Mouse (Mus musculus): Measurements from ENCODE around the gene Wfdc3. TPM values are rescaled to one million over a fixed set of nuclear protein-coding genes. Genes with fewer than 3 reads are reported as not detected.
A peak's percentile ranks its signal among the peaks of the same experiment; 100 is the strongest.

Wfdc3 gene
- polyA plus RNA-seq, 1 experiment from 2014 or later, result 0.95 TPM

DNA sequence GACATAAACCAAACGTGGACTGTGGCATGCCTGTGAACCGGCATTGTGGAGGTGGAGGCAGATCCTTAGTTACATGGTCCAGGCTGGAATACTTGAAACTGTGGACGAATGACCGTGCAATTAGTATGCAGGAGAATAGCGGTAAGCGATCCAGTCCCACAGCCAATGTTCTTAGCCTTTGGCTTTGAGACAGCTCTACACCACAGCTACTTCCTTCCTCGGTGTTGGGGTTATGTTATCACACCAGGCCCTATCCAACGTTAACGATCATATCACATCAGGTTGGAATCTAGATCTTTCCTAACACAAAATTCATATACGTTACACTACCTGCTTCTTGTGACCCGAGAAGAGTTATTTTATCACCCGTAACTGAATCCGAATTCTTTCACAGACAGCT lies 744 bp downstream of the Wfdc3 start:
- Histone ChIP-seq H3K4me3 (ENCODE audit: low read depth, low read length) (peak overlapping the region; percentile 87), H3K27ac (ENCODE audit: low read length) (no peak overlapping the region), H3K27me3 (ENCODE audit: control insufficient read depth, insufficient read depth, low read length) (no peaks in the 10 kb centered on the region), H3K4me1 (ENCODE audit: control insufficient read depth, insufficient read depth, low read length) (peaks cover 12% of the 10 kb centered on the region), H3K4me2 (replicated peaks; ENCODE audit: low read depth, low read length) (peak overlapping the region; percentile 80), H3K36me3 (ENCODE audit: control insufficient read depth, insufficient read depth, low read length) (peaks cover 16% of the 10 kb centered on the region), H3K9ac (replicated peaks; ENCODE audit: low read depth, low read length) (peak overlapping the region; percentile 96; the same call in 1 of the 2 replicates), H3K9me3 (ENCODE audit: control insufficient read depth, low read depth, low read length) (no peaks in the 10 kb centered on the region)
- 72% methylated on average over 13 of the region's 13 CpGs for WGBS
- ATAC-seq (ENCODE audit: insufficient number of reproducible peaks, insufficient read depth, low FRiP score, low read depth), result no peak

GRCm38 (mm10) chr2:164739876-164740275 lies 5.9 kb downstream of the Wfdc3 start:
- H3K9me3 ChIP-seq (ENCODE audit: control insufficient read depth, low read depth, low read length), result no peaks in the 10 kb centered on the region
- H3K36me3 ChIP-seq (ENCODE audit: control insufficient read depth, insufficient read depth, low read length), result no peaks in the 10 kb centered on the region
- H3K27me3 ChIP-seq (ENCODE audit: control insufficient read depth, insufficient read depth, low read length), result no peaks in the 10 kb centered on the region
- no peak overlapping the region for H3K4me3 ChIP-seq (ENCODE audit: low read depth, low read length)
- no peak overlapping the region for H3K27ac ChIP-seq (ENCODE audit: low read length)
- WGBS, result 61% methylated on average over 7 of the region's 7 CpGs
- H3K9ac ChIP-seq (replicated peaks; ENCODE audit: low read depth, low read length), result no peak overlapping the region
- ATAC-seq (ENCODE audit: insufficient number of reproducible peaks, insufficient read depth, low FRiP score, low read depth), result no peak
- no peak overlapping the region for H3K4me2 ChIP-seq (replicated peaks; ENCODE audit: low read depth, low read length)
- 0 out of 2 replicates have a peak, but pooled peaks cover under 1% of the 10 kb centered on the region for H3K4me1 ChIP-seq (ENCODE audit: control insufficient read depth, insufficient read depth, low read length)

- WGBS, result 65% methylated on average over 3 of the region's 3 CpGs
- peak; percentile 81 for ATAC-seq (ENCODE audit: insufficient number of reproducible peaks, insufficient read depth, low FRiP score, low read depth)
- no peak overlapping the region; the same call in 1 of the 2 replicates for H3K27ac ChIP-seq (ENCODE audit: low read length)
These were observed 8.2 kb downstream of the Wfdc3 start for GRCm38 (mm10) chr2:164737377-164738090.

DNA sequence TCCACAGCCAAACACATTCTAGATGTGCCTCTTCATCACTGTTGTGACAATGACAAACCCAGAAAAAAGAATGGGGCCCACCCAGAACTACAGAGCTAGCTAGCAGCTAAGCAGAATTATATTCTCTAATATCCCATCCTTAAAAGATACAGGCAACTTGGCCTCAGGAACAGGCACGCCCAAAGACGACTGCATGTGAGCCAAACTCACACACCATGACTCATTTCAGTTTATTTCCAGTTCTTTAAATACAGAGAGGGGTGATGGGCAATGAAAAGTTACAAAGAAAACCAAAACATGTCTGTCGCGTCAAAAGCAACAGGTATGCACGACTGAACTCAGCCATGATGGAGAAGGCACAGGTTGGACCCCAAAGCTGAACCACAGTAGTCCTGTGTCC lies 10.3 kb downstream of the Wfdc3 start:
- H3K27ac ChIP-seq (ENCODE audit: low read length), result no peak overlapping the region
- no peak overlapping the region for H3K4me3 ChIP-seq (ENCODE audit: low read depth, low read length)
- no peak overlapping the region for H3K4me2 ChIP-seq (replicated peaks; ENCODE audit: low read depth, low read length)
- no peaks in the 10 kb centered on the region for H3K4me1 ChIP-seq (ENCODE audit: control insufficient read depth, insufficient read depth, low read length)
- 84% methylated on average over 5 of the region's 5 CpGs for WGBS
- no peaks in the 10 kb centered on the region for H3K36me3 ChIP-seq (ENCODE audit: control insufficient read depth, insufficient read depth, low read length)
- ATAC-seq (ENCODE audit: insufficient number of reproducible peaks, insufficient read depth, low FRiP score, low read depth), result no peak
- no peaks in the 10 kb centered on the region for H3K9me3 ChIP-seq (ENCODE audit: control insufficient read depth, low read depth, low read length)
- no peaks in the 10 kb centered on the region for H3K27me3 ChIP-seq (ENCODE audit: control insufficient read depth, insufficient read depth, low read length)
- no peak overlapping the region for H3K9ac ChIP-seq (replicated peaks; ENCODE audit: low read depth, low read length)

More at GRCm38 (mm10) chr2:164737377-164738090, 8.2 kb downstream of the Wfdc3 start:
- no peaks in the 10 kb centered on the region for H3K4me1 ChIP-seq (ENCODE audit: control insufficient read depth, insufficient read depth, low read length)
- H3K9ac ChIP-seq (replicated peaks; ENCODE audit: low read depth, low read length), result 0 out of 2 replicates have a peak overlapping the region, but pooled peaks have one; percentile 3
- H3K9me3 ChIP-seq (ENCODE audit: control insufficient read depth, low read depth, low read length), result no peaks in the 10 kb centered on the region
- no peaks in the 10 kb centered on the region for H3K27me3 ChIP-seq (ENCODE audit: control insufficient read depth, insufficient read depth, low read length)
- no peak overlapping the region for H3K4me2 ChIP-seq (replicated peaks; ENCODE audit: low read depth, low read length)
- H3K4me3 ChIP-seq (ENCODE audit: low read depth, low read length), result no peak overlapping the region
- H3K36me3 ChIP-seq (ENCODE audit: control insufficient read depth, insufficient read depth, low read length), result no peaks in the 10 kb centered on the region

- 58% methylated on average over 5 of the region's 5 CpGs for WGBS
- H3K36me3 ChIP-seq (ENCODE audit: control insufficient read depth, insufficient read depth, low read length), result no peaks in the 10 kb centered on the region
- no peak for ATAC-seq (ENCODE audit: insufficient number of reproducible peaks, insufficient read depth, low FRiP score, low read depth)
These were observed 10.9 kb downstream of the Wfdc3 start for GRCm38 (mm10) chr2:164734839-164735238.

GRCm38 (mm10) chr2:164733259-164733658 lies 12.5 kb downstream of the Wfdc3 start:
- no peak overlapping the region for H3K4me2 ChIP-seq (replicated peaks; ENCODE audit: low read depth, low read length)
- WGBS, result 55% methylated on average over 2 of the region's 2 CpGs

More at GRCm38 (mm10) chr2:164734839-164735238, 10.9 kb downstream of the Wfdc3 start:
- Histone ChIP-seq H3K27ac (ENCODE audit: low read length) (no peak overlapping the region), H3K9me3 (ENCODE audit: control insufficient read depth, low read depth, low read length) (no peaks in the 10 kb centered on the region), H3K4me2 (replicated peaks; ENCODE audit: low read depth, low read length) (no peak overlapping the region), H3K27me3 (ENCODE audit: control insufficient read depth, insufficient read depth, low read length) (no peaks in the 10 kb centered on the region), H3K4me1 (ENCODE audit: control insufficient read depth, insufficient read depth, low read length) (no peaks in the 10 kb centered on the region), H3K4me3 (ENCODE audit: low read depth, low read length) (no peak overlapping the region), H3K9ac (replicated peaks; ENCODE audit: low read depth, low read length) (no peak overlapping the region)

DNA sequence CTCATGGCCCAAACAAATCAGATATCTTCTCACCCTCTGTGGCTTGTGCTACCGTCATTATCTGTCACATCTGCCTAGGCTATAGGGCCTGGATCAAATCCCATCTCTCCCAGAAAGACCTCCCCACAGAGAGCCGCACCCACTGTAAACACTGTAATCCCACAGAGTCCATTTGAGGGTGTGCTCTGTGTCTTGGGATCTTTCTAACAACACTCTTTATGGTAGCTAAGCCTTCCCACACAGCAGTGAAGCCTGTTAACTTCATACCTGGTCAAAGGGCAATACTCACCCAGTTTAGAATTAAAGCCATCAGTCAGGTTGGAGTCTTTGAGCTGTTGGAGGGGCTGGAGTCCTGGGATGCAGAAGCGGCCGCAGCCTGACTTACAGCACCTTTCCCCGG lies 14.0 kb downstream of the Wfdc3 start:
- no peak for ATAC-seq (ENCODE audit: insufficient number of reproducible peaks, insufficient read depth, low FRiP score, low read depth)
- Histone ChIP-seq H3K4me1 (ENCODE audit: control insufficient read depth, insufficient read depth, low read length) (no peaks in the 10 kb centered on the region), H3K9ac (replicated peaks; ENCODE audit: low read depth, low read length) (no peak overlapping the region), H3K4me2 (replicated peaks; ENCODE audit: low read depth, low read length) (no peak overlapping the region), H3K27me3 (ENCODE audit: control insufficient read depth, insufficient read depth, low read length) (no peaks in the 10 kb centered on the region), H3K36me3 (ENCODE audit: control insufficient read depth, insufficient read depth, low read length) (no peaks in the 10 kb centered on the region), H3K4me3 (ENCODE audit: low read depth, low read length) (no peak overlapping the region), H3K9me3 (ENCODE audit: control insufficient read depth, low read depth, low read length) (no peaks in the 10 kb centered on the region), H3K27ac (ENCODE audit: low read length) (no peak overlapping the region)
- 53% methylated on average over 5 of the region's 5 CpGs for WGBS

More at GRCm38 (mm10) chr2:164733259-164733658, 12.5 kb downstream of the Wfdc3 start:
- no peaks in the 10 kb centered on the region for H3K9me3 ChIP-seq (ENCODE audit: control insufficient read depth, low read depth, low read length)
- H3K27me3 ChIP-seq (ENCODE audit: control insufficient read depth, insufficient read depth, low read length), result no peaks in the 10 kb centered on the region
- H3K27ac ChIP-seq (ENCODE audit: low read length), result no peak overlapping the region
- 0 out of 2 replicates have a peak, but pooled peaks have one; percentile 28 for ATAC-seq (ENCODE audit: insufficient number of reproducible peaks, insufficient read depth, low FRiP score, low read depth)
- no peaks in the 10 kb centered on the region for H3K36me3 ChIP-seq (ENCODE audit: control insufficient read depth, insufficient read depth, low read length)
- H3K4me1 ChIP-seq (ENCODE audit: control insufficient read depth, insufficient read depth, low read length), result no peaks in the 10 kb centered on the region
- no peak overlapping the region for H3K9ac ChIP-seq (replicated peaks; ENCODE audit: low read depth, low read length)
- no peak overlapping the region for H3K4me3 ChIP-seq (ENCODE audit: low read depth, low read length)

GRCm38 (mm10) chr2:164725895-164726619 lies 19.7 kb downstream of the Wfdc3 start:
- H3K4me2 ChIP-seq (replicated peaks; ENCODE audit: low read depth, low read length), result no peak overlapping the region

More at GRCm38 (mm10) chr2:164725895-164726619, 19.7 kb downstream of the Wfdc3 start:
- H3K9me3 ChIP-seq (ENCODE audit: control insufficient read depth, low read depth, low read length), result no peaks in the 10 kb centered on the region
- no peak overlapping the region for H3K9ac ChIP-seq (replicated peaks; ENCODE audit: low read depth, low read length)
- H3K4me3 ChIP-seq (ENCODE audit: low read depth, low read length), result no peak overlapping the region
- WGBS, result 23% methylated on average over 6 of the region's 6 CpGs
- H3K27me3 ChIP-seq (ENCODE audit: control insufficient read depth, insufficient read depth, low read length), result no peaks in the 10 kb centered on the region
- H3K4me1 ChIP-seq (ENCODE audit: control insufficient read depth, insufficient read depth, low read length), result no peaks in the 10 kb centered on the region
- no peaks in the 10 kb centered on the region for H3K36me3 ChIP-seq (ENCODE audit: control insufficient read depth, insufficient read depth, low read length)
- H3K27ac ChIP-seq (ENCODE audit: low read length), result no peak overlapping the region
- peak; percentile 67; the same call in 1 of the 2 replicates for ATAC-seq (ENCODE audit: insufficient number of reproducible peaks, insufficient read depth, low FRiP score, low read depth)

Data from stomach, embryonic 14.5 days (tissue).